Mouse (Mus musculus): ENCODE measurements around the gene Lyrm9.
A peak's percentile ranks its signal among the peaks of the same experiment; 100 is the strongest.

The Lyrm9 gene

DNA sequence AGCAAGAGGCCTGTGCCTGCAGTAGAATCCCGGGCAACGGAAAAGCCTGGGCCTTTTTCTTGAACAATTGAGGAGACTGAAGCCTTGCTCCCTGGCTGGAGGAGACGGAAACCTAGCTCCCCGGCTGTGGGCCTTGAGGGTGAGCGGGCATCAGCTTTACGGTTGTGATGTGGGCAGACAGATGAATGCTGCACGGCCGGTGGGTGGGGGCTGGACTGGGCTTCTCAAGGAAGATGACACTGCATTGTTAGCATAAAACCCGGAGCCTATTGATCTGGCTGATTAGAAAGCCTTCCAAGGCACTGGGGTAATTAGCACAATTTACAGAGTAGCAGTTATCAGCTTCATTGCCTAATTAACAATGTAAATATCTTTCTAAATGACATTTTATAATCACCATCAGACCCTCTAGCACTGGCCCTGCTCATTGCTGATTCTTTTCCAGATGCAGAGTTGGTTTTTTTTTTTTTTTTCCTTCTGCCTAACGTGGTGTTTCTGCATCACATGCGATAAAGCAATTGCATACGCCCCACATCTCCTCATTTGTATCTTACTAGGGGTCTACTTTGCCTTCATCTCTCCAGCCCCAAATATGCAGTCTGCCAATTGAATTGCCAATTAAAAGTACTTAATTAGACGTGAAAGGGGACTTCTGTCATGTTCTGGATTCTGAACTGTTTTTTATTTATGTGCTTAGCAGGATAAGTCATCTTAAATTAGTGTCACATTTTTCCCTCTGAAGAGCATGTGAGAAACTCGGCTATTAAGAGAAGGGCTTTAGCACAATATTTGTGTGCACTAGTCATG lies 10.2 kb upstream of the Lyrm9 start:
- no peak for DNase-seq

DNA sequence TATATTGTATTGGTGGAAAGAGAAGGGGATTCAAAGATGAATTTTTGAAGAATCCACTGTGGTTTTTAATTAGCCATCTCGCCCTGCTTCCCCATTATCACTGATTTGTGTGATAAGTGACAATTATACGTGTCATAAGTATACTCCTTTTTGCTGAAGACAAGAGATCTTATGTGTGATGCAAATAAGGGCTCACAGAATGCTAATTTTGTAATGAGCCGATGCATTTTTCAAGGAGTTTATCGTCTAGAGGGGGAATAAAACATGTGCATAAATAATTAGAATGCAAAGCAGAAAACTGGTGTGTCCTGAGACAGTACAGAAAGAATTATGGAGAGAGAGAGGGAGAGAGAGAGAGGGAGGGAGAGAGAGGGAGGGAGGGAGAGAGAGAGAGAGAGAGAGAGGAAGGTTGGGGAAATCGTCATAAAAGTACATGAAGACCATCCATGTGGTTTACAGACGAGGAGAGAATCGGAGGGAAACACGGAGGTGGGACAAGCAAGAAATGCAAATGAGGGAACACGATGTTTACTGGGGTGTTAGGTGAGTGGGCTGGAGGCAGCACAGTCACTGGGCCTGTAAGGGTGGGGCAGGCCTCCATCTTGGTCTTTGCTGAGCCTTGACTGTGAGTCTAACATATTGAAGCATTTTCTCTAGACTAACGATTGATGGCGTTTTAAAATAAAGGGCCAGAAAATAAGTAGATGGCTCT lies 8.9 kb upstream of the Lyrm9 start:
- no peak for DNase-seq

DNA sequence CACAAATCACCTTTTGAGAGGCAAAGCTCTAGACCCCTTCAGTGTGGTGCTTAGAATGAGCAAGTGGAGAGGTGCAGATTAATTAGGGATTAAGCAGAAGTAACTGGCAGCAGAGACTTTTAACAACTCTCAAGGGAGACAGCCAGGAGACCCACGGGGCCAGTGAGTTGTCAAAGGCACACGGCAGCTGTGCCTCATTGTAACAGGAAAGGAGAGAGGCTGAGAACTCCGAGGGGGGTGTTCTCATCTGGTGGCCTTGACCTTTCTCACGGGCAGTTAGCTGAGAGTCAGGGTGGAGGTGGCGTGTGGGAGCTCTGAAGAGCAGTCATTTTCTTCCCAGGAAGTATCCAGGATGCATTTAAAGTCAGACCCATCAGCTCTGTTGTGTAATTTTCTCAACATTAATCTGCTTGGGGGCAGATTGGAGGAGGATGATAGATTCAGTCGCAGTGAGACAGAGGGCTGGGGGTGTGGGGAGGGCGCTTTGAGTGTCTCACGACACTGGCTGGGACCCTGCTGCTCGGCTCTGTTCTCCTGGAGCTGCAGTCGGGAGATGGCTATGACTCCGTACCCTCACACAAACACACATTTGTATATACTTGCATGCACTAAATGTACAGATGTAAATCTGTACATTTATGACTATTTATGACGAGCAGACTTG lies 5.9 kb upstream of the Lyrm9 start:
- DNase-seq: no peak

DNA sequence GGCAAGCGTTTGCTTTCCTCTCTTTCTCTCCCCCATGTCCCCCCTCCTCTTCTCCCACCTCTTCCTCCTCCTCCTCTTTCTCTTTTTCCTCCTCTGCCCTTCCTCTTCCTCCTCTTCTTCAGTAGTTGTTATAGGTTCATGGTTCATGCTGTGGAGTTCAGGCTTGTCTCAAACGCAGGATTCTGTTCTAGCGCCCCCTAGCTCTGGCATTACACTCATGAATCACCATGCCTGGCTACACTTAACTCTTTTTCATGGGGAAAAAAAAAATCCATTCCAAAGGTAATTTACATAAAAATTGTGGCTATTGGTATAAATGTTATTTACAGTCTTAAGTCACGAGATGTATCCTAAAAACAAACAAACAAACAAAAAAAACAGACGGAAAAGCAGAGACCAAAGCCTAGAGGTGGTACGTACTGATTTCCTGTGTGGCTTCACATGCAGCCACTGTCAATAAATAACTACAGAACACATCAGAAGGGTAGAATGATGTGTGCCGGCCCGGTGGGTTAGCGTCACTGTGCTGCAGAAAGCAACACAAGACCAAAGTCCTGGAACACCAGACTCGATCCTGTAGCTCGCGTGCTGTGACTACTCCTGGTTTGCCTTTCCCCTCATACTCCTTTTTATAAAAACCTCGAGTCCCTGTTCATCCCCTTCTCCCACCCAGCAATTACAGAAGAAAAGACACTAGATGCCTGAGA lies 3.4 kb upstream of the Lyrm9 start:
- peak; percentile 75 for DNase-seq

DNA sequence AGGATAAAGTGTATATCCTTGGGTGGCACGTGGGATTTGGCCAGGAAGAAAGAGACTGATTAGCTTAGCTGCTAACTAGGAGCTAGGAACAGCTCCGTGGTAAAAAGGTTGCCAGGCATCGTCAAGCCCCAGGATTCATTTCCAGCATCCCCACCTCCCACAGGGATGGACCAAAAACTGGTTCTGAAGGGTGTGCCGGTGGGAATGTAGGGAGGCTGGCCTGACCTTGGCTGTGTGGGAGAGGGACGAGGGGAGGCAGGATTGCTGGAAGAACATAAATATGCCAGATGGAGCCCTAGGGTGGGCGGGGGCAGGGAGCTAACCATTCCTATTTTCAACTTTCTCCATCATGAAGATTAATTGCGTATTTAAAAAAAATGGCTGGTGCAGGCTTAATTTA lies 1.2 kb downstream of the Lyrm9 start:
- DNase-seq: no peak

DNA sequence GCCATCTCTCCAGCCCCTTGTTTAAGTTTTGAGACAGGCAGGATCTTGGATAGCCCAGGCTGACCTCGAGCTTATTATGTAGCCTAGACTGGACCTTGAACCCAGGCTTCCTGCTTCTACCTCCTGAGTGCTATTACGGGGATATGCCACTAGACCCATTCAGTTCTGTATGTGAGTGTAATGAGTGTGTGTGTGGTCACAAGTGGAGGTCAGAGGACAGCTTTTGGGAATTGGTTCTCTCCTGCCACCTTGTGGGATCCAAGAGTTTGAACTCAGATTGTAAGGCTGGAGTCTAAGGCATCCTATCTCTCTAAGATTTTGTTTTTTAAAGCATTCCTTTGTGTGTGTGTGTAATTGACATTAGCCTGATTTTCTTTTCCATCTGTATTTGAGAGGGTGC lies 2.0 kb downstream of the Lyrm9 start:
- DNase-seq: peak; percentile 31

DNA sequence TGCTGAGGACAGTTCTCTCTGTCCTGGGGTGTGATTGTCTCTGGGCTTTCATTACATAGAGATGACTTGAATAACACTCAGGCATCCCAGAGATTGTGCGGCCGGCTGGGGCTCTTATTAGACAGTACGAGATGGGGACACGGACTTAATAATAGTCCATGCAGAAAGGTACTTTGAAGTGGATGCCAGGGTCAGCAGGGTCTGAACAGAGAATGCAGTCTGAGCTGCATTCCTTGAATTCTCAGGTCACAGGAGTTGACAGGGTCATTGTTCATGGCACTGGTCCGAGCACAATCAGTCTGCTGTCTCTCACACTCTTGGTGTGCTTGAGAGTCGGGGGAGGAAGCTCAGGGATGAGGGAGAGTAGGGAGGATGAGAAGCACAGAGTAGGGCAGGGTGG lies 3.0 kb downstream of the Lyrm9 start:
- peak; percentile 56 for DNase-seq

DNA sequence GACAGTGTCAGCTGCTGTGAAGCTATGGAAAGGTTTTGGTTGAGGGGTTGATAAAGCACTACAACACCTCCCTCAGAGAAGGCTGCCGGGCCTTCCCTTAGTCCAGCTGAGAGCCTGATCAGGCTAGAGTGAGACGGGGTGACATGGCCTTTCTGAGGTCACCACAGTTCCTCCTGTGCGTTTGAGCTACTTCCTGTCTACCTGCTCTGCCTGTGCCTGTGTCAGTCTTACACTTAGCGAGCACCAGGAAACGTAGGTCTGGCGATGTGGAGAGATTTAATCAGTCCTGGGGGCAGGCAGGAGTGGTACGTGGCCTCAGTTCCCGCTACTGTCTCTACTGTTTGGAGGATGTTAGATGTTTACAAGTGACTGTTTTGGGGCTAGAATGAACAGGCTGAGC lies 3.8 kb downstream of the Lyrm9 start:
- DNase-seq: no peak

DNA sequence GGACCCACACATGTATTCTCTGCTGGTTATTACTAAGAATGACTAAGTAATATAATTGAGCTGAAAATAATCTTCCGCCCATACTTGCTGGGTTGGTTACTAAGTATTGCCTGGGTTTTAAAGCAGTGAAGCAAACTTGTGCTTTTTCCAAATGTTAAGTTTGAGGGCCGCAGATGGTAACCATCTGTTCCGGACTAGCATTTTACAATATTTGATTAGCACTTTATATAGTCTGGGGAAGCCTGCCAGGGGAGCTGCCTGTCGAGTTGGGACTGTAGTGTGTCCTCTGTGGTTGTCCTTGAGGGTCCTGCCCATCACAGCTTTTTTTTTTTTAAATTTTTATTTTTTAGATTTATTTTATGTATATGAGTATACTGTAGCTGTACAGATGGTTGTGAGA lies 5.3 kb downstream of the Lyrm9 start:
- no peak for DNase-seq

DNA sequence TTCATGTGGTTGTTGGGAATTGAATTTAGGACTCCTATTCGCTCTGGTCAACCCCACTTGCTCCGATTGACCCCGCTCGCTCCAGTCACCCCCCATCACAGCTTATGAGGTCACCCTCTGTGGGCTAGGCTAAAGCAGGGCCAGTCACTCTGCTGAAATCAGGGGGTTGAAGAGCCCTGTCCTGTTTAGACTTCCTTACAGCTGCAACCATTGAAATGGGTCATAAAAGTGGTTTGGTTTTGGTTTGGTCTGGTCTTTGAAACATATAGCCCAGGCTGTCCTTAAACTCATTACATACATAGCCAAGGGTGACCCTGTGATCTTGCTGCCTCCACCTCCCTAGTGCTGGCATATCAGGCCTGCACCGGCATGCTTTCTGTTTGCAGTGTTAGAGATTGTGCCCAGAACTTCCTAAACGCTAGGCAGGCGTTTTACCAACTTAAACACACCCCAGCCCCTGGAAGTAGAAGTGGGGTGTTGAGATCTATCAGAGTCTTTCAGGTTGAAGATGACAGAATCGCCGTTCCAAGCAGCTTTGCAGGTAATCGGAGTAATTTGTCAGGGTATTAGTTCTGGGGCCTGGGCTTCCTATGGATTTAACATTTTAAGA lies 5.8 kb downstream of the Lyrm9 start:
- no peak for DNase-seq

DNA sequence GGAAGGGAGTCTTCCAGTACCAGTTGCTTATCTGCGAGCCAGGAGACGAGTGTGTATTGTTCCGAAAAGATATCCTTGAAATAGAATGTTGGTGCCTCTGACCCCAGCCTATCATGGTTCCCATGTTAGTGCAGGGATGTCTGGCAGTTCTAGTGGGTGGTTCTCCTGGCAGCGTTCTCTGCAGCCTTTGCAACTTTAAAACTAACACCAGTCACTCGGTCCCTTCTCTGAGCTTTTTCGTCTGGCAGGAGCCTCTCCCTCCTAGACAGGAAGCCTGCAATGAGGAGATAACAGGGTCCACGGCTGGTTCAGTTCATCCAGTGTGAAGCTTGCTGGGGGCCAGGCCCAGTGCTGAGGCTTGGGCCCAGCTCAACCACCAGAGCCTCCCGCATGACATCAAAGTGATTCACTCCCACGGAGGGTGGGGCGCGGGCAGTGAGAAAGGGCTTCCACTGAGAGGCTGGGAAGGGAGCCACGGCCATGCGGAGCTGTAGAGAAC lies 6.5 kb downstream of the Lyrm9 start:
- DNase-seq: peak; percentile 59

DNA sequence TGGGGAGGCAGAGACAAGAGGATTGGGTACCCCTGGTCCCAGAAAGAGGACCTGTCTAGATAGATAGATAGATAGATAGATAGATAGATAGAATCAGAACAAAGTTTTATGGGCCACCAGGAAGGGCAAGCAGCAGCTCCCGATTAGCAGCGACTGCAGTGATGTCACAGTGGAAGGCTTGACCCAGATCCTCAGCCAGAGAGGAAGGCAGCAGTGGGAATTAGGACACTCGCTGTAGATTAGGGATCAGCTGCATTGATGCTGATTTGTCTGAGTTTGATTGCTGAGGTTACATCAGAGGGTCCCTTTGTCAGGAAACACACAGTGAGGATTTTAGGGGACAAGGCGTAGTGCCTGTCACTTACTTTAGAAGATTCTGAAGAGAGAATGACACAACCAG lies 10.1 kb downstream of the Lyrm9 start:
- DNase-seq: no peak

DNA sequence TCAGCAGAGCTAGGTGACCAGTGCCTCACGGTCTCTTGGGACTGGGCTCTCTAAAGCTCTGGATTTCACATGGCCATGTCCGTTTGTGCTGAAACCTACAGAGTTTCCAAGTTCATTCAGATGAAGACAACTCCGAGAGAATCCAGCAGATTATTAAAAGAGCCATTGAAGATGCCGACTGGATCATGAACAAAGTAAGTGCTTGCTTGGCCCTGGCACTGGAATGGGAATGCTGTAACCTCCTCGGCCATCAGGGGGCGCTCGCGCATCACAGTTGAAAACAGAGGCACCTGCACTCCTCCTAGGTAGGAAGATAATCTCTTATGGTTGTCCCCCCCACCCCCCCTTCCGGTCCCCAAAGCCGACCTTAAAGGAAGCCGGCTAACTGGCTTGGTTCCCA lies 11.6 kb downstream of the Lyrm9 start:
- peak; percentile 76 for DNase-seq

DNA sequence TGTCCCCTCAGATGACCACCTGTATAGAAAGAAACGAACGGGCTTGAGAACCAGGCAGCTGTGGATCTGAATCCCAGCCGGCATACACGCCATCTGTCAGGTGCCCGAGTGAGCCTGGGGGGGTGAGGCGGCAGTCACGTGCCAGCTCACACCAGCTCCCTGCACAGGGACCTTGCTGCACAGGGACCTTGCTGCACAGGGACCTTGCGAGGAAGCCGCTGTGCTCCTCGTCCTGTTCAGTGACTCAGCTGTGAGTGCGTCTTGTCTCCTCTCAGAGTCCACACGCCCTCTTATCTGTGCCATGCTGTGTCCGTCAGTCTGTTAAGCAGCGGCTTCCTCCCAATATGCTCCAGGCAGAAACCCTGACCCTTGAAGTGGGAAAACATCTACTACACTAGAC lies 13.1 kb downstream of the Lyrm9 start:
- DNase-seq: no peak

DNA sequence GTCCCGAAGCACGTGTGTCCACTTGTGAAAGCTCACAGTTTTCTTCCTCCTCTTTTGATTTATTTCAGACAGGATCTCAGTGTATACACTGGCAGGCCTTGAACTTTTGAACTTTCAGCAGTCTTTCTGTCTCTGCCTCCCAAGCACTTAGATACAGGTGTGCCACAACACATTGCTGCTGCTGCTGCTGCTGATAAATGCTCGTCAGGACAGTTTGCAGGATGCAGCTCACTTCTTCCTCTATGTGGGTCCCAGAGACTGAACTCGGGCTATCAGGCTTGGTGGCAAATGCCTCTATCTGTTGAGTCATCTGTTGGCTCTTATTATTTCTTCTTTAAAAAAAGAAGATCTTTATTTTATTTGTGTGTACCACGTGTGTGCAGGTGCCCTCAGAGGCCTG lies 13.8 kb downstream of the Lyrm9 start:
- no peak for DNase-seq

DNA sequence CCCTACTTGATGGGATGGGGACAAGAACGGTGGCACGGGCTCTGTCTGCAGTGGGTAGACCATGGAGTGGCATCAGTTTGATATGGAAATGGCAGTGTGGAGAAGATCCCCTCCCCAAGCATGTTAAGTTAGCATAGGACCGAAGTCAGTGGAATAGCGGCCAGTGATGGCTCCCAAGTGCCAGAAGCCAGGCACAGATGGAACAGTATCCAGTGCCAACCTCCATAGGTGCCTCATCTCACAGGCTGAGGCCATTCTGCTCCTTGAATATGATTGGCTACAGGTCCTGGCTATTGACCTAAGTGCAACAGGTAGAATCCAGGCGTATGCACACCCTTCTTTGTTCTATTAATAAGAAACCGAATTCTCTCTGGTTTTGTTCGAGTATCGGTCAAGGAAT lies 15.6 kb downstream of the Lyrm9 start:
- no peak for DNase-seq

DNA sequence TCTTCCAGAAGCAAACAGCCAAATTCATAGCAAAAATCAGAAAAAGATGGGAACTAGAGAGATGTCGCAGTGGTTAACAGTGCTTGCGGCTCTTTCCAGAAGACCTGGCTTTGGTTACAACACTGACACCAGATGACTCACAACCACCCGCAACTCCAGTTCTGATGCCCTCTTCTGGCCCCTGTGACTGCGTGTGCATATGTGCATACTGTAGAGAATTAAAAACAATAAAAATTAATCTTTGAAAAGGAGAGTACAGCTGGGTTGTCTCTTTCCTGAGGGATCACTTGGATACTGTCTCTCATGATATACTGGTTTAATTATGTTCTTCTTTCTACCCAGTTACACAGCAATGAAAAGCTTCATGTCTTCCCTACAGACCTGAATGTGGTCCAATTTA lies 20.2 kb downstream of the Lyrm9 start:
- no peak for DNase-seq

DNA sequence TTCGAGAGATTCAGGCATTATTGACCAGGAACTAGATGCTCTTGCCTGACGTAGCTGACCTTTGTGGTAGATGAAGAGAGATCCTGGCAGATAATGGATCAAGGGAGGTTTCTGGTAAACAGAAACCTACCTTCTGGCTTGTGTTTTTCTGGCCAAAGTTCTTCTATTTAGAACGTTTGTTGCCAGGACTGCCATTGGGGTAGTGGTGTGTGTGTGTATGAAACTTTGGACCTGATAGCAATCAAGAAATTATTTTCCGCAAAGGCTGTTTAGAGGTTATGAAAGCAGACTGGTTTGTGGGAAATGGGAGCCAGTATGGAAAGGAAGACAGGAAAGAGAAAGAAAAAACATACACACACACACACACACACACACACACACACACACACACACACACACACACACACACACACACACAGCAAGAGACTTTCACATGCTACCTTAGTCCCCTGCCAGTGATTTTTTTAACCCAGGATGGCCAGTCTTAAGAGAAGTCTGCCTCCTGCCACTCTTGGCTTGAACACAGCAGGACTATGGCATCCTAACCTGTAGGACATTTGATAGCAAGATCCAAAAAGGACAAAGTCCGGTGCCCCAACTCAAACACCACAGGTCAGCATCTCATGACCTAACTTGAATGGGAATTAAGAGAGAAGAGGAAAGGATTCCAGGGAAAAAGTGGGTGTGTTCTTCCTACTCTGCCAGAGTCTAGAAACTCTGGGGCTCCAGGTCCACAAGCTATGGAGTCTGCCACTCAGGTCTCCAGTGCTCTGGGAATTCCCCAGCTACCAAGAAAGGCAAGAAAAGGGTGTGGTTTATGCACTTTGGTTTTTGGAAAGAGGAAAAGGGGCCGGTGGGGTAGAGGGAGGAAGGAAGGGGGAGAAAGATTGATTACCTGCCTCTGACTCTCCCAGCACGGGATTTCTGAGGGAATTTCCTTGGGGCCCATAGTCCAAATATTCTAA lies 21.8 kb downstream of the Lyrm9 start:
- no peak for DNase-seq

DNA sequence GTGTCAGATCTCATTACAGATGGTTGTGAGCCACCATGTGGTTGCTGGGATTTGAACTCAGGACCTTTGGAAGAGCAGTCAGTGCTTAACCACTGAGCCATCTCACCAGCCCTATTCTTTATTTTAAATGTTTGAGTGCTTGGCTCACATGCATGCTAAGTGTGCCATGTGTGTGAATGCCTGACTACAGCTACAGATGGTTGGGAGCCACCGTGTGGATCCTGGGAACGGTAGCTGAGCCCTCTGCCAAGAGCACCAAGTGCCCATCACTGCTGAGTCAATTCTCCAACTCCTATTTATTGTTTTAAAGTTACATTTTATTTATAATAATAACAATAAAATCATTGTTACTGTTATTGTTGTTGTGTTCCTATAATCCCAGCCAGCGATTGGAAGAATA lies 23.5 kb downstream of the Lyrm9 start:
- no peak for DNase-seq

DNA sequence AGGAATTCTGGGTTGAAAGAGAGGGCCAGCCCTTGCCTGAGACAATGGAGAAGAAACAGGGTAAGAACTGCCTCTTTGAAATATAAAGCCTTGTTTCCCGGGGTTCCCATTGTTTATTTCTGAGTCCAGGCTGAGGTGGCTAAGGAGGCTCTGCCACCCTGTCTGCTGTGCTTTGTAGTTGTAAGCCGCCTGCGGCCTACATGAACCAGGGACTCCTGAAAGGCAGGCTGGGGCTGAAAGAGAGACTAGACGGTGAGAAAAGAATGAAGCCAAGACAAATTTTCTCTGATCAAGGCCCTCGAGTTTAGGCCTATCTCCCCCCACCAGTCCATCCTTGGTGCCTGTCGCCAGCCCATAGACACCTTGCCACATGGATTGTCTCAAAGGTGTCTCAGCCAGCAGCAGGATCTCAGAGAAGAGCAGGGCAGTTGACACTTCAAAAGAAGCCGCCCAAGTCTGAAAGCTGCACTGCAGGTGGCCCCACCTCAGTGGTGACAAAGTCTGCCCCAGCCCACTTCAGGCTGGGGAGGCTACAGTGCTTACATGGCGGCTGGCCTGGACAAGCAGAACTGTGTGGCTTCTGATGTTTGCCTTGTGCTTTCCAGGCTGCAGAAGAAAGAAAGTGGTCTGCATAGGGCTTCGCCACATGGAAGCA lies 25.0 kb downstream of the Lyrm9 start:
- no peak for DNase-seq

DNA sequence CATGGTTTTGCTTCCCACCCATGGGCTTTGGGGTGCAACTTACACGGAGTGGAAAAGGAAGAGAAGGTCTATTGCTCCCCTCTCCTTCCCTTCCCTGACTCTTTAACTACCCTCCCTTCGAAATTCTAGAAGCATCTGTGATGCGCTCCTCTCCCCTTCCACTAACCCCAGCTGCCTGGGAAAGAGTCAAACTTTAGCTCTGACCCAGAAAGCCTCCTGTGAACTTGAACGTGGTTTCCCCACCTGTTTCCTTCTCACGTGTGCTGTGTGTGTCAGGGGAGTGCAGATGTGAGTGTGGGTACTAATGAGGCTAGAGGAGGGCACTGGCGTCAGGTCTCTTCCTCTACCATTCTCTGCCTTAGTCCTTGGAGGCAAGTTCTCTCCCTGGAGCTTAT lies 25.5 kb downstream of the Lyrm9 start:
- DNase-seq: no peak
